Mouse (Mus musculus): Measurements from ENCODE around the gene Mob3b.
"Not testable (repeated sequence)": the region's sequence is repeated elsewhere in the genome, so short reads cannot be mapped to it uniquely, and the experiment has no call there.

Mob3b gene

DNA sequence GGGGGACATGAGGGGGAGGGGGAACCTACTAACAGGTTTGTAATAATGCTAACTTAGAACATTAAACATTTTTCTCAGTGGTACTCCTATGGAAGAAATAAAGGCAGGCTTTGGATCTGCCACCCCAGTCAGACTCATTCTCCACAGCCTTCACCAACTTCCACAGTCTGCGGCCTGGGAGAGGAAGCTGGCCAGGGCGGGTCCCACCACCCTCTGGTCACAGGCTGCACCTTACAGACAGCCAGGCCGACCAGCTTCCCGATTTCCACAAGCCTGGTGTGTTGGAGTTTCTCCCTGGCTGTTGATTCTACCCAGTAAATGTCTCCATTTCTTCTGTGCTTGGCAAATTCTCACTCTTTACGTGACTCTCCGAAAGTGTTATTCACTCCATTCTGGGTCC, 197.8 kb downstream of the Mob3b start:
- peak; percentile 56 for DNase-seq

- peak; percentile 72 for DNase-seq
Observed at GRCm38 (mm10) chr4:34958155-34959028, 198.9 kb downstream of the Mob3b start.

DNA sequence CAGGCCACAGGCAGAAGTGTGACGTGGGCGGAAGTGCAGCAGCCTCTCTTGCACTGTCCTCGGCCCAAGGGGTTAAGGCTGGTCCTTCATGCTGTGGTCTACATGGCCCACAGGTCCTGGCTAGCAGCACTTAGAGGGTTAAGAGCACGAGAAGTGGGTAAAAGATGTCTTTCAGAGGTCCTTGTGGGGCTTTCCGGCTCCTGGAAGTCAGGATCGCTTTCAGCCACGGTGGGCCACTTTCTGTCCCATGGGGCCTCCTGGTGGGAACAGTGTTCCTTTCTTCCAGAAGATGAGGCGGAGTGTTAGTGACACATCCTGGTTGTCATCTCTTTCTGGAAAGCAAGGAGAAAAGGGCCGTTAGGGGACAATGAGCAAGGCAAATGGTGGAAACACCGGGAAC, 203.6 kb downstream of the Mob3b start:
- no peak for DNase-seq

DNA sequence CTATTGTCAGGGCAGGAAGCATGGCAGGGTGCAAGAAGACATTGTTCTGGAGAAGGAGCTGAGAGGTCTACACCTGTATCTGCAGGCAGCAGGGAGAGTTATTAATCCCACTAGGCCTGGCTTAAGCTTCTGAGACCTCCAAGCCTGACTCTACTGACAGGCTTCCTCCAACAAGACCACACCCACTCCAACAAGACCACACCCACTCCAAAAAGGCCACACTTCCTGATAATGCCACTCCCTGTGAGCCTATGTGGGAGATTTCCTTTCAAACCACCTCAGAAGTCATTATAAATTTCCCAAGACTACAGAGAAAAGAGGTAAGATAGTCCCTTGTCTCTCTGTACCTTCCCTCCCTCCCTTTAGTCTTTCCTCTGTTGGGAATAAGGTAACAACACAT, 210.1 kb downstream of the Mob3b start:
- no peak for DNase-seq

GRCm38 (mm10) chr4:34941046-34941445, 216.2 kb downstream of the Mob3b start:
- DNase-seq: no peak

DNA sequence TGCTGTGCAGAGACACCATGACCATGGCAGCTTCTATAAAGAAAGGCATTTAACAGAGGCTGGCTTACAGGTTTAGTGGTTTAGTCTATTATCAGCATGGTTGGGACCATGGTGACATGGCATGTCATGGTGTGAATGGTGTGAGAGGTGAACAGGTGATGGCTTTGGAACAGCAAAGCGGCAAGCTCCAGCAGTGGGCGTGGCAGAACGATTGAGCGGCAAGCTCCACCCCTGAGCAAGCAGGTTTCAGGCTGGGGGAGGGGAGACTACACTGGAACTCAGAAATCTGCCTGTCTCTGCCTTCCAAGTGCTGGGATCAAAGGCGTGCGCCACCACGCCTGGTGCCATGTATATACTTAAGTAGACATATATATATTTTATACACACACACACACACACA, 228.9 kb downstream of the Mob3b start:
- DNase-seq: not testable (repeated sequence)

- DNase-seq: peak; percentile 75
Observed at GRCm38 (mm10) chr4:34922177-34922870, 235.0 kb downstream of the Mob3b start.

GRCm38 (mm10) chr4:34917400-34917799, 239.9 kb downstream of the Mob3b start:
- DNase-seq: no peak

GRCm38 (mm10) chr4:34912171-34912570, 245.1 kb downstream of the Mob3b start:
- DNase-seq: no peak

GRCm38 (mm10) chr4:34911401-34911800, 245.9 kb downstream of the Mob3b start:
- no peak for DNase-seq

- DNase-seq: peak; percentile 61
Observed at GRCm38 (mm10) chr4:34908127-34908526, 249.2 kb downstream of the Mob3b start.

- DNase-seq: no peak
Observed at GRCm38 (mm10) chr4:34907026-34907425, 250.3 kb downstream of the Mob3b start.

DNA sequence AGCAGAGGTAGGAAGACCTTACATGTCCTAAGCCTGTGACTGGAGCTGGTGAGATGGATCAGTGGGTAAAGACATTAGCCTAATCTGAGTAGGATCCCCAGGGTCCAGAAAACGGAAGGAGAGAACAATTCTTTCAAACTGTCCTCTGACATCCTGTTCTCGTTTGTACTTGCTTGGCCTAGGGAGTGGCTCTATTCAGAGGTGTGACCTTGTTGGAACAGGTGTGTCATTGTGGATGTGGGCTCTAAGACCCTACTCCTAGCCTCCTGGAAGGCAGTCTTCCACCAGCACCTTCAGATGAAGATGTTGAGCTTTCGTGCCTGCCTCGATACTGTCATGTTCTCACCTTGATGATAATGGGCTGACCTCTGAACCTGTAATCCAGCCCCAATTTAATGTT, 251.1 kb downstream of the Mob3b start:
- no peak for DNase-seq

- DNase-seq: no peak
Observed at GRCm38 (mm10) chr4:34905396-34905795, 251.9 kb downstream of the Mob3b start.

DNA sequence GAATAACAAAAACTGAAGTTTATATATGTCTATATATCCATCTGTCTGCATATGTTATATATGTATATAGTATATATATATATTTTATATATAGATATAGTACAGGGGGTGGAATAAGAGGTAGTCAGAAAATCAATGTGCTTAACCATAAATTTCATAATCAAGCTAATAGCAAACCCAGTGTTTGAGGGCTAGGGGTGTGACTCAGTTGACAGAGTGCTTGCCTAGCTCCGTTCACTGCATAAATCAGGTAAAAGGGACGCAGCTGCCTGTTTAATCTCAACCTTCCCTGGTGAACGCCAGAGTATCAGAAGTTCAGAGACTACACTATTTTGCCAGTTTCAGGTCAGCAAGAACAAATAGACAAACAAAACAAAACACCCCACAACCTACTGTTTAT, 255.7 kb downstream of the Mob3b start:
- not testable (repeated sequence) for DNase-seq

- no peak for DNase-seq
Observed at GRCm38 (mm10) chr4:34901166-34901565, 256.1 kb downstream of the Mob3b start.

- no peak for DNase-seq
Observed at GRCm38 (mm10) chr4:34900155-34900554, 257.1 kb downstream of the Mob3b start.

DNA sequence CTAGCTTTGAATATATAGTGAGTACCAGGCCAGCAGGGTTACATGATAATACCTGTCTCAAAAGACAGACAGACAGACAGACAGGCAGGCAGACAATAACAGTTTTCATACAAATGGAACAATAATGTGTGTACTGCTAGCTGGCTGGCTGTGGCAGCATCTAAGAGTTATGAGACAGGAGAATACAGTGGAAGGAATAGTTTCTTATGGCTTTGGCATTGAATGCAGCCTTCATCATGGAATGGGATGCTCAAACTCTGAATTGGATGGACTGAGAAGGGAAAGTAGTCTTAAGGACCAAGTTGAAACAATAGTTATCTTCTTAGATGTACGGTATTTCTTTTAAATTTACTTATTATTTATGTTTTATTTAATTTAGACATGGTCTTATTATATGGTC, 258.0 kb downstream of the Mob3b start:
- no peak for DNase-seq
